Mouse (Mus musculus): ENCODE data around the gene Gm10272. TPM values are rescaled to one million over a fixed set of nuclear protein-coding genes. Genes with fewer than 3 reads are reported as not detected.
"Not testable (repeated sequence)": the region's sequence is repeated elsewhere in the genome, so short reads cannot be mapped to it uniquely, and the experiment has no call there.

Gene Gm10272
- polyA plus RNA-seq, 1 experiment from 2014 or later, result not detected

DNA sequence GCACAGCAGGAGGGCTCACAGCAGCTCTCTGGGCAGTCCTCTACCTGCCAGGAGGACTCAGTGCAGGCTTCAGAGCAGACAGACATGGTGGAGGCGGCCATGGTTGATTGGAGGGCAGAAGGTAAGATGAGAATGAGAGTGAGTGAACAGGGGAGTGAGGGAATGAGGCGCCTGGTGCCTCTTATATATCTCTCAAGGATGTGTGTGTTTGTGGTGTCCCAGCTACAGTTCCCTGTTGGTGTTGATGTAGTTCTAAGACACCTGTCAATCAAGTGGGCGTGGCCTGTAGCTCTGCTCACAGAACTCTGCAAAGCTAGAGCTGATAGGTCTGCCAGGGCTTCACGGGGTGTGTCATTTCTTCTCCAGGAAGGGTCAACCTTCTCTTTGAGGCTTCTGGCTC, 9.3 kb upstream of the Gm10272 start, which contains the start of gene Gm9508:
Gene Gm9508, minus strand, starts transcription at position 101 of the 400 bp plus-strand sequence.
- H3K4me3 ChIP-seq (ENCODE audit: inconsistent target), result no peak within 1 kb of the TSS
- 52% methylated on average over 4 of the region's 4 CpGs for WGBS (ENCODE audit: missing documents)
- H3K36me3 ChIP-seq (ENCODE audit: inconsistent target), result no peaks in the 10 kb centered on the region
- H3K79me2 ChIP-seq (ENCODE audit: inconsistent target), result no peaks in the 10 kb centered on the region
- no peak within 1 kb of the TSS for H3K27ac ChIP-seq

DNA sequence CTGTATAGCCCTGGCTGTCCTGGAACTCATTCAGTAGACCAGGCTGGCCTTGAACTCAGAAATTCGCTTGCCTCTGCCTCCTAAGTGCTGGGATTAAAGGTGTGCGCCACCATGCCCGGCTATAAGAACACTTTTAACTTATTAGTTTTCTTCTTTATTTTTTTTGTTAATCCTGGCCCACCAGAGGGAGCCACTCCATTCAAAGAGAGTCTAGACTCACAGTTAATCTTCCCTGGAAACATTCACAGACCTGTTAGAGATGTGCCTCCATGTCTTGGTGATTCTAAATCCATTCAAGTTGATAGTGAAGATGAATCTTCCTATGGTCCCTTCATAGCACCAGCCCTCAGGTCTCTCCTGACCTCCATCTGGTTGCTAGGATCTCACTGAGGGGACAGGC, 3.4 kb downstream of the Gm10272 start:
- 91% methylated on average over 3 of the region's 3 CpGs for WGBS (ENCODE audit: missing documents)
- H3K36me3 ChIP-seq (ENCODE audit: inconsistent target), result no peaks in the 10 kb centered on the region
- H3K79me2 ChIP-seq (ENCODE audit: inconsistent target), result no peaks in the 10 kb centered on the region
- H3K4me3 ChIP-seq (ENCODE audit: inconsistent target), result no peak overlapping the region
- H3K27ac ChIP-seq, result no peak overlapping the region

DNA sequence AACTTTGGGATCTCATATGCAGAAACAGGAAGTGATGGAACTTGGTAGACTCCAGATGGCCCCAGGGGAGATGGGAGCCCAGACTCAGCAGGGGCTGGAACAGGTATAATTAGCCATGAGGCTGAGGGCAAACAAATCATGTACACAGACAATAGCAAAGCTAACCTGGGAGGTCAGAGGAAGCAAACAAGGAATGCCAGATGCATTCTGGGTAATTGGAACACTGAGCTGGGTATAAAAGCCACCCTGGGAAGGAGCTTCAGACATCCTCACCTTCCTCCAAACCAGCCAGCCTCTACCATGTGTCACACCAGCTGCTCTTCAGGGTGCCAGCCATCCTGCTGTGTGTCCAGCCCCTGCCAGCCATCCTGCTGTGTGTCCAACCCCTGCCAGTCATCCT, 4.7 kb downstream of the Gm10272 start, which contains the start of gene Gm10024:
Gene Gm10024, plus strand, starts transcription at position 301 of the 400 bp plus-strand sequence.
- not testable (repeated sequence) for H3K4me3 ChIP-seq (ENCODE audit: inconsistent target); H3K27ac ChIP-seq

DNA sequence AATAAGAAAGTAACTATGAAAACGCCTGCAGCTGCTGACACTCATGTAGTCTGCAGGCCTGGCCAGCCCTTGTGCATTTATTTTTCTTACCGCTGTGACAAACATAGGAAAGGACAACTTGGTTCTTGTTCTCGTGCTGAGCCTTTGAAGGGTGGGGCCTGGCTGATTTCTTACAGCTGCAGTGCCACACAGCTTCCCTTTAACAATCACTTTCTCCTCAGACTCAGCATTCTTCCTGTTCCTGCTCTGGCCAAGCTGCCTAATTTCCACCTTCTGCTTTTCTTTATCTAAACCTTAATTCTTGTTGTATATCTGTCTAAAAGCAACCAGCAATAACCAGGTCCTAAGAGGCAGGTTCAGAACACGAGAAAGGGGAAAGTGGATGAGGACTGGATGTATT, 7.3 kb downstream of the Gm10272 start:
- 16% methylated on average over 4 of the region's 4 CpGs for WGBS (ENCODE audit: missing documents)
- Histone ChIP-seq H3K36me3 (ENCODE audit: inconsistent target) (no peaks in the 10 kb centered on the region), H3K27ac (peak overlapping the region; percentile 31), H3K4me3 (ENCODE audit: inconsistent target) (no peak overlapping the region), H3K79me2 (ENCODE audit: inconsistent target) (no peaks in the 10 kb centered on the region)

More for the DNA sequence above, 4.7 kb downstream of the Gm10272 start, which contains the start of gene Gm10024:
- not testable (repeated sequence) for H3K79me2 ChIP-seq (ENCODE audit: inconsistent target); H3K36me3 ChIP-seq (ENCODE audit: inconsistent target)

DNA sequence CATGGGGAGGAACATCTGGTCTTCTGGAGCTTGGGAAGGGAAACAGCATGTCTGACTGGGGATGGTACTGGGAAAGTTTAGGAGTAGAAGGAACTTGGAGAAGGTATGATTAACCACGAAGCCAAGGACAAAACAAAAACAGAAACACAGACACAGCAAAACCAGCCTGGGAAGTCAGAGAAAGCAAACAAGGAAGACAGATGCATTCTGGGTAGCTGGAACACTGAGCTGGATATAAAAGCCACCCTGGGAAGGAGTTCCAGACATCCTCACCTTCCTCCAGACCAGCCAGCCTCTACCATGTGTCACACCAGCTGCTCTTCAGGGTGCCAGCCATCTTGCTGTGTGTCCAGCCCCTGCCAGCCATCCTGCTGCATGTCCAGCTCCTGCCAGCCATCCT, 9.1 kb downstream of the Gm10272 start, which contains the start of gene Gm10142:
Gene Gm10142, plus strand, starts transcription at position 301 of the 400 bp plus-strand sequence.
- WGBS (ENCODE audit: missing documents), result 77% methylated on average over 1 of the region's 1 CpGs
- Histone ChIP-seq H3K27ac (no peak within 1 kb of the TSS), H3K36me3 (ENCODE audit: inconsistent target) (no peaks in the 10 kb centered on the region)

DNA sequence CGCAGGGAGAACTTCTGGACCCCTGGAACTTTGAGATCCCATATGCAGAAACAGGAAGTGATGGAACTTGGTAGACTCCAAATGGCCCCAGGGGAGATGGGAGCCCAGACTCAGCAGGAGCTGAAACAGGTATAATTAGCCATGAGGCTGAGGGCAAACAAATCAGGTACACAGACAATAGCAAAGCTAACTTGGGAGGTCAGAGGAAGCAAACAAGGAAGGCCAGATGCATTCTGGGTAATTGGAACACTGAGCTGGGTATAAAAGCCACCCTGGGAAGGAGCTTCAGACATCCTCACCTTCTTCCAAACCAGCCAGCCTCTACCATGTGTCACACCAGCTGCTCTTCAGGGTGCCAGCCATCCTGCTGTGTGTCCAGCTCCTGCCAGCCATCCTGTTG, 13.9 kb downstream of the Gm10272 start, which contains the start of gene Krtap12-1:
Gene Krtap12-1, plus strand, starts transcription at position 301 of the 400 bp plus-strand sequence.
- H3K4me3 ChIP-seq (ENCODE audit: inconsistent target); H3K79me2 ChIP-seq (ENCODE audit: inconsistent target); H3K36me3 ChIP-seq (ENCODE audit: inconsistent target); H3K27ac ChIP-seq: not testable (repeated sequence)
- 91% methylated on average over 1 of the region's 1 CpGs for WGBS (ENCODE audit: missing documents)

More for the DNA sequence above, 9.1 kb downstream of the Gm10272 start, which contains the start of gene Gm10142:
- Histone ChIP-seq H3K4me3 (ENCODE audit: inconsistent target) (no peak within 1 kb of the TSS), H3K79me2 (ENCODE audit: inconsistent target) (no peaks in the 10 kb centered on the region)

DNA sequence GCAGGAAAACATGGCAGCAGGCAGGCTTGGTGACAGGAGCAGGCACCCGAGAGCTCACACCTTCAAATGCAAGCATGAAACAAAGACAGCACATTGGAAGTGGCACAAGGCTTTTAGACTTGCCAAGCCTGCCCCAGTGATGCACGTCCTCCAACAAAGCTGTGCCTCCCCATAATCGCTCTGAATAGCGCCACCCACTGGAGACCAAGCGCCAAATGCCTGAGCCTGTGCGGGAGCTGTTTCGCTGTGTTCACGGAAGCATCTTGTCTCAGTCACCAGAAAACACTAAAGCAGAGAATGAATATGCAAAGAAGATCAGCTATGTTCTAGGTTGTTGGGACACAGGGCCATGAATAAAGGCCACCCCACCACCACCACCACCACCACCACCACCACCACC, 18.4 kb downstream of the Gm10272 start:
- H3K79me2 ChIP-seq (ENCODE audit: inconsistent target), result no peaks in the 10 kb centered on the region
- H3K27ac ChIP-seq, result no peak overlapping the region
- WGBS (ENCODE audit: missing documents), result 77% methylated on average over 8 of the region's 8 CpGs
- H3K4me3 ChIP-seq (ENCODE audit: inconsistent target), result no peak overlapping the region
- no peaks in the 10 kb centered on the region for H3K36me3 ChIP-seq (ENCODE audit: inconsistent target)

DNA sequence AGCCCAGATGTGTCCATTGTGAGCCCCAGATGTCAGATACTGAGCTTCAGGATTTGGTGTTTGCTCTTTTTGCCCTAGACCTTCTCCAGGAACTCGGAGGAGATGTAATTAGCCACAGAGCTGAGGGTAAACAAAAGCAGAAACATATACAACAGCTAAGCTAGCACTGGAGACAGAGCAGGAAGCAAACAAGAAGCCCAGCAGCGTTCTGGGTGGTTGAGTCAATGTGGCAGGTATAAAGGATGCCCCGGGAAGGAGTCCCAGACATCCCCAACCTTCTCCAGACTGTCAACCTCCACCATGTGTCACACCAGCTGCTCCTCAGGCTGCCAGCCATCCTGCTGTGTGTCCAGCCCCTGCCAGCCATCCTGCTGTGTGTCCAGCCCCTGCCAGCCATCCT, 19.8 kb downstream of the Gm10272 start, which contains the start of gene Gm10100:
Gene Gm10100, plus strand, starts transcription at position 301 of the 400 bp plus-strand sequence.
- H3K79me2 ChIP-seq (ENCODE audit: inconsistent target), result no peaks in the 10 kb centered on the region
- H3K36me3 ChIP-seq (ENCODE audit: inconsistent target), result no peaks in the 10 kb centered on the region
- H3K4me3 ChIP-seq (ENCODE audit: inconsistent target), result no peak within 1 kb of the TSS
- H3K27ac ChIP-seq, result no peak within 1 kb of the TSS
- 23% methylated on average over 3 of the region's 3 CpGs for WGBS (ENCODE audit: missing documents)

DNA sequence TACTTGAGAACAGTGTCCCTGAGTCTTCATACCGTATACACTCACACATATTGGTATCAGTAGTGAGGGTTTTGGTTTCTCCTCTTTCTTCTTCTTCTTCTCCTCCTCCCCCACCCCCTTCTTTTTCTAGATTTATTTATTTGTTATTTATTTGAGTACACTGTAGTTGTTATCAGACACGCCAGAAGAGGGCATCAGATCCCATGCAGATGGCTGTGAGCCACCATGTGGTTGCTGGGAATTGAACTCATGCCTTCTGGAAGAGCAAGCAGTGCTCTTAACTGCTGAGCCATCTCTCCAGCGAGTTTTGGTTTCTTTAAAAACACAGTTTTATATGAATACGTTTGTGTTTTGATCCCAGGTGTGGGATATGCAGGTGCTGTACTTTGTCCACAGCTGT, 21.9 kb downstream of the Gm10272 start:
- Histone ChIP-seq H3K4me3 (ENCODE audit: inconsistent target) (no peak overlapping the region), H3K36me3 (ENCODE audit: inconsistent target) (no peaks in the 10 kb centered on the region), H3K79me2 (ENCODE audit: inconsistent target) (no peaks in the 10 kb centered on the region), H3K27ac (no peak overlapping the region)
- WGBS (ENCODE audit: missing documents), result 83% methylated on average over 4 of the region's 4 CpGs

DNA sequence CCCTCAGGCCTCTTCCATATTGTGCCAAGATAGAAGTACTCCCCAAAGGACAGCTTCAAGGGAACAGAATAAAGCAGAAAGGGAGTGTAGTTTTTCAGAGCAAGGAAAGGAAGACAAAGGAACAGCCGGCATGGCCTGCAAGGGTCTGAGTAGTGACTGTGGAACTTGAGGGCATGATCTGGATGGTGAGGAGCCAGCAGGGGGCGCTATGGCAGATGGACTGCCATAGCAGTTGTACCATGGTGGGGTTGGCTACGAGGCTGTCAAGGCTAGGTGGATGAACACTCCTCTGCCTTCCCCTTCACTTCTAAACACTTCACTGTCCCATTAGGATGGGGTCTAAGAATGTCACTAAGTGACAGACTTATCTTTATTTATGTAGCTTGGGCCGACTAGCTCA, 22.8 kb downstream of the Gm10272 start:
- 69% methylated on average over 4 of the region's 4 CpGs for WGBS (ENCODE audit: missing documents)
- H3K27ac ChIP-seq, result no peak overlapping the region

DNA sequence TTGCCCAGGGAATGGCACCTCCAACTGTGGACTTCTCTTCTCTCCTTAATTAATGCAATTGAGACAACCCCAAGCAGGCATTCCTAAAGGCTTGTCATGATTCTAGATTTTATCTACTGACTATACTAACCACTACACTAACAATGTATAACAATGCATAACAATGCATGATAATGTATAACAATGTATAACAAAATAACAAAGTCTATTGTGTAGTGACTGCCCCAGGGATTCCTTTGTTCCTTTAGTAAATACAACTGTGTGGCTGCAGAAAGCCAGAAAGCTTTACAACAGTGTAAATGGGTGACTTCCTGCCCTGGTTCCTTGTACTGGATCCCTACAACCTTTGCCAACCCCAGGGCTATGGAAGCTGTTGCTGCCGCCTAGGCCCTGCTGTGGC, 29.5 kb downstream of the Gm10272 start:
- Histone ChIP-seq H3K27ac (no peak overlapping the region), H3K36me3 (ENCODE audit: inconsistent target) (no peaks in the 10 kb centered on the region), H3K4me3 (ENCODE audit: inconsistent target) (no peak overlapping the region), H3K79me2 (ENCODE audit: inconsistent target) (no peaks in the 10 kb centered on the region)
- 100% methylated on average over 1 of the region's 1 CpGs for WGBS (ENCODE audit: missing documents)

More for the DNA sequence above, 22.8 kb downstream of the Gm10272 start:
- Histone ChIP-seq H3K79me2 (ENCODE audit: inconsistent target) (no peaks in the 10 kb centered on the region), H3K36me3 (ENCODE audit: inconsistent target) (no peaks in the 10 kb centered on the region), H3K4me3 (ENCODE audit: inconsistent target) (no peak overlapping the region)

DNA sequence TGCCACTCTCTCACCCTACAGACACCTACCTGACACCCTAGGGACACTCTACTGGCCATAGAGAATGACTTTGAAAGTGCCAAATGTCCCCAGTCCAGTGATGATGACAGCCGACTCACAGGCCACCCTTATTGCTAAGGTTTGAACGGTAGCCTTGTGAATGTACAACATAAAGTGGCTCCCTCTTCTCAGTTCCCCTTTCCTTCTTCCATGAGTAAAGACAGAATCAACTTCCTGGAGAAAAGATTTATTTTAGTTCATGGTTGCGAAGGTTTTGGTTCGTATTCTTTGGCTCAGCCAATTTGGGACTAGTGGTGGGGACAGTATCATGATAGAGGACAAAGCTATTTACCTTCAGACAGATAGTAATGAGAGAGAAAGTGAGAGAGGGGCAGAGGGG, 32.5 kb downstream of the Gm10272 start:
- H3K36me3 ChIP-seq (ENCODE audit: inconsistent target), result no peaks in the 10 kb centered on the region
- no peak overlapping the region for H3K27ac ChIP-seq
- no peak overlapping the region for H3K4me3 ChIP-seq (ENCODE audit: inconsistent target)
- no peaks in the 10 kb centered on the region for H3K79me2 ChIP-seq (ENCODE audit: inconsistent target)
- WGBS (ENCODE audit: missing documents), result 49% methylated on average over 4 of the region's 4 CpGs

DNA sequence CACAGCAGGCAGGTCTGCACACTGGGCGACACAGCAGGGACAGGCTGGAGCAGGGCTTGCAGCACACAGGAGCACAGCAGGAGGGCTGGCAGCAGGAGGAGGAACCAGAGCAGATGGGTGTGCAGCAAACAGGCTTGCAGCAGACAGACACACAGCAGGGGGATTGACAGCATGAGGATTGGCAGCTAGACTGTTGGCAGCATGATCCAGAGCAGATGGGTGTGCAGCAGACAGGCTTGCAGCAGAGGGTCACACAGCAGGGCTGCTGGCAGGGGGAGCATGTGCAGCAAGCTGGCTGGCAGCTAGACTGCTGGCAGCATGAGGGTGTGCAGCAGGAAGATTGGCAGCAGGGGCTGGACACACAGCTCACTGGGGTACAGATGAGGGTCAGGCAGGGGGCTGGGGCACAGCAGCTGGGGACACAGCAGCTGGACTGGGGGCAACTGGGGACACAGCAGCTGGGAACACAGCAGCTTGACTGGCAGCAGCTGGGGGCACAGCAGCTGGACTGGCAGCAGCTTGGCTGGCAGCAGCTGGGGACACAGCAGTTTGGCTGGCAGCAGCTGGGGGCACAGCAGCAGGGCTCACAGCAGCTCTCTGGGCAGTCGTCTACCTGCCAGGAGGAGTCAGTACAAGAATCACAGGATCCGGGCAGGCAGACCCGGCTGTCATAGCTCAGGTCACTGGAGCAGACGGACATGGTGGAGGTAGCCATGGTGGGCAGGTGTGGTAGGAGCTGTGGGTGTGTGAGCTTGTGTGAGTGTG, 35.7 kb downstream of the Gm10272 start, which contains the start of gene Gm18596:
Gene Gm18596, minus strand, starts transcription at position 715 of the 765 bp plus-strand sequence.
- H3K36me3 ChIP-seq (ENCODE audit: inconsistent target), result not testable (repeated sequence)
- WGBS (ENCODE audit: missing documents), result 87% methylated on average over 4 of the region's 5 CpGs

DNA sequence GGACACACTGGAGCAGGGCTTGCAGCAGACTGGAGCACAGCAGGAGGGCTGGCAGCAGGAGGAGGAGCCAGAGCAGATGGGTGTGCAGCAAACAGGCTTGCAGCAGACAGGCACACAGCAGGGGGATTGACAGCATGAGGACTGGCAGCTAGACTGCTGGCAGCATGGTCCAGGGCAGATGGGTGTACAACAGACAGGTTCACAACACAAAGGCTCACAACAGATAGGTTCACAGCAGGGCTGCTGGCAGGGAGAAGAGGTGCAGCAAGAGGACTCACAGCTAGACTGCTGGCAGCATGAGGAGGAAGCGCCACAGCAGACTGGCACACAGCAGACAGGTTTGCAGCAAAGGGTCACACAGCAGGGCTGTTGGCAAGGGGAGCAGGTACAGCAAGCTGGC, 44.3 kb downstream of the Gm10272 start:
- not testable (repeated sequence) for H3K27ac ChIP-seq; H3K36me3 ChIP-seq (ENCODE audit: inconsistent target); H3K4me3 ChIP-seq (ENCODE audit: inconsistent target); H3K79me2 ChIP-seq (ENCODE audit: inconsistent target)
- WGBS (ENCODE audit: missing documents), result 75% methylated on average over 1 of the region's 1 CpGs

More for the DNA sequence above, 35.7 kb downstream of the Gm10272 start, which contains the start of gene Gm18596:
- H3K79me2 ChIP-seq (ENCODE audit: inconsistent target); H3K4me3 ChIP-seq (ENCODE audit: inconsistent target); H3K27ac ChIP-seq: not testable (repeated sequence)

DNA sequence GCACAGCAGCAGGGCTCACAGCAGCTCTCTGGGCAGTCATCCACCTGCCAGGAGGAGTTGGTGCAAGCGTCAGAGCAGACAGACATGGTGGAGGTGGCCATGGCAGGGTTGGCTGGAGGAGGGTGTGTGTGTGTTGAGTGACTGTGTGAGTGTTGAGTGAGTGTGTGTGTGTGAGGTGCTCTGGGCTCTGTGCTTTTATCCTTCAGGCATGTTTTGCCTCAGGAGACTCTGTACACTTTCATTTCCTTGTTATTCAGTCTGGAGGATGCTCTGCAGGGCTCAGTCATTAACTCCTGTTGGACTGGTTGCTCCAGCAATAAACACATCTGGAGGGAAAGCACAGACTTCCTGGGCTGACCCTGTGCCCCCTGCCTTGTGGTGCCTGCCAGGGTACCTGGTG, 44.8 kb downstream of the Gm10272 start, which contains the start of gene Gm9736:
Gene Gm9736, minus strand, starts transcription at position 101 of the 400 bp plus-strand sequence.
- WGBS (ENCODE audit: missing documents), result 75% methylated on average over 1 of the region's 1 CpGs
- H3K79me2 ChIP-seq (ENCODE audit: inconsistent target); H3K4me3 ChIP-seq (ENCODE audit: inconsistent target); H3K36me3 ChIP-seq (ENCODE audit: inconsistent target); H3K27ac ChIP-seq: not testable (repeated sequence)
